Mouse (Mus musculus) inflammation-experienced regulatory T-cells, adult 16 weeks (primary cell): ENCODE results near the gene Btbd35f8. TPM values are rescaled to one million over a fixed set of nuclear protein-coding genes. Genes with fewer than 3 reads are reported as not detected.

Experiments used
- polyA plus RNA-seq: library from polyadenylated mRNA; unstranded; fragments of 100-300 nt; shearing (Covaris generic); gene quantifications from one replicate; pipeline ENCODE4 v1.2.1, GENCODE M21; 2017

Btbd35f8 gene
- polyA plus RNA-seq: not detected

DNA sequence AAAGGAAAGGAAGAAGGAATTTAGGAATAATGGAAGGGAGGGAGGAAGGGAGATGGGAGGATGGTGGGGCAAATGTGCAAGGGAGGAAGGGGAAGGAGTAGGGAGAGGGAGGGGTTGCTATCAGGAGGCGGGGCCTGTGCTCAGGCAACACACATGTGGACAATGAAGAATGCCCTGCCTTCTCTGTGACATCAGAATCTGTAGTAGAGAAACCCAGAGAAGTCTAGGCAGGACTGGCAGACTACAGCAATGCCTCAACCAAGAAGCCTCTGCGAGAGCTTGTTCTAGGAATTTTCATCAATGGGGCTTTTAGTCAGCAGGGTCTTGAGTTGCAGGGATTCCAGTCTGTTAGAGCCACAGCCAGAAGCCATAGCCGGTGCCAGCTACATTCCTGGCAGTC lies at the start of gene Btbd35f8:
Btbd35f8 (plus strand) TSS at position 301 of the 400 bp plus-strand sequence.

Other genes with a start within 250 kb of the Btbd35f8 start
- not detected for gene Spin2g, start 211.8 kb upstream of the Btbd35f8 start, polyA plus RNA-seq